Mouse (Mus musculus) cerebellum, adult 11 months (tissue): ENCODE measurements around the gene C3ar1.

ENCODE experiments used
- DNase-seq: peaks from one replicate; pipeline ENCODE4 v3.0.0; 2022

C3ar1 gene

GRCm38 (mm10) chr6:122825923-122826742, 29.8 kb downstream of the C3ar1 start:
- peak; percentile 63 for DNase-seq

- DNase-seq = no peak
These were observed 30.8 kb downstream of the C3ar1 start for GRCm38 (mm10) chr6:122825166-122825565.

GRCm38 (mm10) chr6:122824086-122824485, 31.9 kb downstream of the C3ar1 start:
- DNase-seq = peak; percentile 38

GRCm38 (mm10) chr6:122821822-122822221, 34.1 kb downstream of the C3ar1 start:
- DNase-seq = no peak

GRCm38 (mm10) chr6:122820799-122821650, 34.9 kb downstream of the C3ar1 start:
- no peak for DNase-seq

- peak; percentile 44 for DNase-seq
These were observed 35.7 kb downstream of the C3ar1 start for GRCm38 (mm10) chr6:122820071-122820798.

- peak; percentile 61 for DNase-seq
These were observed 36.5 kb downstream of the C3ar1 start, which contains the start of gene Foxj2 for GRCm38 (mm10) chr6:122819306-122820070. Gene Foxj2 (plus strand): TSS chr6:122819914.

GRCm38 (mm10) chr6:122813640-122814039, 42.3 kb downstream of the C3ar1 start:
- DNase-seq = no peak

GRCm38 (mm10) chr6:122812716-122813115, 43.2 kb downstream of the C3ar1 start:
- DNase-seq = no peak

GRCm38 (mm10) chr6:122811771-122812600, 44.0 kb downstream of the C3ar1 start:
- DNase-seq = no peak

- peak; percentile 93 for DNase-seq
These were observed 44.7 kb downstream of the C3ar1 start for GRCm38 (mm10) chr6:122811280-122811652.

GRCm38 (mm10) chr6:122810615-122811279, 45.2 kb downstream of the C3ar1 start:
- peak; percentile 96 for DNase-seq

- DNase-seq = no peak
These were observed 45.8 kb downstream of the C3ar1 start for GRCm38 (mm10) chr6:122810022-122810614.

GRCm38 (mm10) chr6:122804418-122804817, 51.5 kb downstream of the C3ar1 start:
- peak; percentile 73 for DNase-seq

GRCm38 (mm10) chr6:122801801-122802514, 54.0 kb downstream of the C3ar1 start:
- DNase-seq = peak; percentile 50

- peak; percentile 67 for DNase-seq
These were observed 54.6 kb downstream of the C3ar1 start, which contains the start of gene Slc2a3 for GRCm38 (mm10) chr6:122801301-122801800. Gene Slc2a3 (minus strand): TSS chr6:122801640.

- DNase-seq = no peak
These were observed 55.2 kb downstream of the C3ar1 start for GRCm38 (mm10) chr6:122800640-122801300.
